Mouse (Mus musculus): ENCODE results near the gene Uvrag. TPM values are rescaled to one million over a fixed set of nuclear protein-coding genes. Genes with fewer than 3 reads are reported as not detected.

The Uvrag gene
- total and polyA plus RNA-seq, 3 experiments = 15.0 to 19.5 TPM; not detected in 1

GRCm38 (mm10) chr7:99027185-99027584, 113.8 kb downstream of the Uvrag start:
- no peak overlapping the region for H3K27ac ChIP-seq (ENCODE audit: control insufficient read depth, low read depth, low read length)
- no peaks in the 10 kb centered on the region for H3K9me3 ChIP-seq (replicated peaks; ENCODE audit: insufficient read depth, low read length)
- no peak overlapping the region for H3K4me3 ChIP-seq (ENCODE audit: control insufficient read depth in 1 of 2, insufficient read depth in 1 of 2, low read depth in 2 of 2, low read length in 2 of 2)
- H3K27me3 ChIP-seq (ENCODE audit: control insufficient read depth in 1 of 2, insufficient read depth in 2 of 2, low read length in 2 of 2) = no peaks in the 10 kb centered on the region
- no peaks in the 10 kb centered on the region for H3K36me3 ChIP-seq (ENCODE audit: control insufficient read depth in 1 of 2, insufficient read depth in 2 of 2, low read length in 2 of 2)
- no peak overlapping the region for H3K9ac ChIP-seq (ENCODE audit: control insufficient read depth, low read depth, low read length, poor library complexity, severe bottlenecking)
- no peak for TF ChIP-seq MAFK (IDR thresholded peaks at IDR 0.05; ENCODE audit: borderline replicate concordance, low read depth, low read length)
- TF ChIP-seq NRF1 (IDR thresholded peaks at IDR 0.05; ENCODE audit: insufficient read depth, low read depth, low read length, poor library complexity, severe bottlenecking) = no peak
- TF ChIP-seq BHLHE40 (IDR thresholded peaks at IDR 0.05; ENCODE audit: borderline replicate concordance, low read depth, low read length) = no peak
- TF ChIP-seq CHD2 (IDR thresholded peaks at IDR 0.05; ENCODE audit: low read length) = no peak
- no peak for TF ChIP-seq USF1 (IDR thresholded peaks at IDR 0.05; ENCODE audit: low read depth, low read length)
- TF ChIP-seq CTCF (IDR thresholded peaks at IDR 0.05 in 2 of 3, conservative IDR thresholded peaks at IDR 0.05 in 1 of 3; ENCODE audit: control insufficient read depth in 1 of 3, insufficient read depth in 1 of 3, low read depth in 2 of 3, low read length in 3 of 3, poor library complexity in 1 of 3, severe bottlenecking in 1 of 3) = no peak
- no peak for TF ChIP-seq MEF2A (IDR thresholded peaks at IDR 0.05; ENCODE audit: extremely low read depth, insufficient replicate concordance, low read depth, low read length, poor library complexity, severe bottlenecking)
- H3K79me2 ChIP-seq (ENCODE audit: control insufficient read depth, insufficient read depth, low read length, poor library complexity) = no peaks in the 10 kb centered on the region; the same call in 1 of the 2 replicates
- H3K4me1 ChIP-seq (ENCODE audit: control insufficient read depth in 1 of 2, insufficient read depth in 2 of 2, low read length in 2 of 2) = peaks cover 0 to 3% of the 10 kb centered on the region in 2 experiments; a peak in 1 of 4 replicates
- DNase-seq (ENCODE audit: low read depth, low spot score) = no peak

- DNase-seq (ENCODE audit: low read depth, low spot score) = no peak
- Histone ChIP-seq H3K27ac (ENCODE audit: control insufficient read depth, low read depth, low read length) (no peak overlapping the region), H3K9me3 (replicated peaks; ENCODE audit: insufficient read depth, low read length) (no peaks in the 10 kb centered on the region), H3K4me1 (ENCODE audit: control insufficient read depth in 1 of 2, insufficient read depth in 2 of 2, low read length in 2 of 2) (peaks cover 0 to 3% of the 10 kb centered on the region in 2 experiments; a peak in 1 of 4 replicates), H3K9ac (ENCODE audit: control insufficient read depth, low read depth, low read length, poor library complexity, severe bottlenecking) (no peak overlapping the region), H3K79me2 (ENCODE audit: control insufficient read depth, insufficient read depth, low read length, poor library complexity) (no peaks in the 10 kb centered on the region; the same call in 1 of the 2 replicates), H3K36me3 (ENCODE audit: control insufficient read depth in 1 of 2, insufficient read depth in 2 of 2, low read length in 2 of 2) (no peaks in the 10 kb centered on the region), H3K27me3 (ENCODE audit: control insufficient read depth in 1 of 2, insufficient read depth in 2 of 2, low read length in 2 of 2) (no peaks in the 10 kb centered on the region), H3K4me3 (ENCODE audit: control insufficient read depth in 1 of 2, insufficient read depth in 1 of 2, low read depth in 2 of 2, low read length in 2 of 2) (no peak overlapping the region)
- TF ChIP-seq USF2 (IDR thresholded peaks at IDR 0.05; ENCODE audit: borderline replicate concordance in 1 of 2, insufficient read depth in 1 of 2, low read depth in 1 of 2, low read length in 2 of 2) (no peak), HCFC1 (IDR thresholded peaks at IDR 0.05; ENCODE audit: low read depth, low read length) (no peak), ZNF384 (IDR thresholded peaks at IDR 0.05; ENCODE audit: low read depth, low read length) (no peak), ZMIZ1 (IDR thresholded peaks at IDR 0.05; ENCODE audit: low read depth, low read length) (no peak), CHD1 (IDR thresholded peaks at IDR 0.05; ENCODE audit: low read depth, low read length) (no peak), EP300 (IDR thresholded peaks at IDR 0.05; ENCODE audit: low read depth in 1 of 2, low read length in 2 of 2) (no peak), SIN3A (IDR thresholded peaks at IDR 0.05; ENCODE audit: low read length) (no peak), USF1 (IDR thresholded peaks at IDR 0.05; ENCODE audit: low read depth, low read length) (no peak), POLR2A (IDR thresholded peaks at IDR 0.05; ENCODE audit: control insufficient read depth in 1 of 2, insufficient read depth in 1 of 2, low read depth in 1 of 2, low read length in 2 of 2, poor library complexity in 1 of 2) (no peak), TBP (IDR thresholded peaks at IDR 0.05; ENCODE audit: low read depth, low read length) (no peak)
These were observed 115.0 kb downstream of the Uvrag start for GRCm38 (mm10) chr7:99025989-99026388.
